Mouse (Mus musculus): Measurements from ENCODE around the gene Serpine3. TPM values are rescaled to one million over a fixed set of nuclear protein-coding genes. Genes with fewer than 3 reads are reported as not detected.

Gene Serpine3
- not detected for total RNA-seq (2023)

GRCm38 (mm10) chr14:62663367-62663766 is at the start of gene Serpine3:
TSS of gene Serpine3 (plus strand) at chr14:62663667.

Other genes with a start within 250 kb of the Serpine3 start
- not detected for gene Gucy1b2, start 207.4 kb upstream of the Serpine3 start, total RNA-seq (2023)
- under 1 TPM in 1 of 2 experiments, not detected in 1; 0.84 TPM for gene Fam124a, start 107.9 kb upstream of the Serpine3 start, total RNA-seq (2023)
- not detected for gene Gm4131, start 96.7 kb upstream of the Serpine3 start, total RNA-seq (2023)
- 10 to 100 TPM; 27.9 to 32.2 TPM for gene Ints6, start 97.5 kb downstream of the Serpine3 start, total RNA-seq (2023)
- 10 to 100 TPM; 62.7 to 67.0 TPM for gene Wdfy2, start 174.0 kb downstream of the Serpine3 start, total RNA-seq (2023)

Measured in neutrophil, adult 59 days (primary cell).